Mouse (Mus musculus) thymus, postnatal 4 days (tissue): Measurements from ENCODE around the gene Zfp384.
"Not testable (repeated sequence)": the region's sequence is repeated elsewhere in the genome, so short reads cannot be mapped to it uniquely, and the experiment has no call there.

Experiments
- DNase-seq: peaks from one replicate; pipeline ENCODE4 v3.0.0; 2021

The Zfp384 gene

DNA sequence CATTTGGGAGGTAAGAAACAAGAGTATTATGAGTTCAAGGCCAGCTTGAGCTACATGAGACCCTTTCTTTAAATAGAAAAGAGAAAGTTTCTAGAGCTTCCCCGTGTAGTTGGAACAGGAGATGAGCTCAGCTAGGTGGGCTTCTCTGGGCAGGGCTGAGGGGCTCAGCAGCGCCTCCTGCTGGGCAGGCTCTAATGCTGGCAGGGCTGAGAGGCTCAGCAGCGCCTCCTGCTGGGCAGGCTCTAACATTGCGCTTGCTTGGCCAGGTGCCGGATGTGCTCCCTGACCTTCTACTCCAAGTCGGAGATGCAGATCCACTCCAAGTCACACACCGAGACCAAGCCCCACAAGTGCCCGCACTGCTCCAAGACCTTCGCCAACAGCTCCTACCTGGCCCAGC is 21.6 kb downstream of the Zfp384 start:
- DNase-seq = peak; percentile 92

DNA sequence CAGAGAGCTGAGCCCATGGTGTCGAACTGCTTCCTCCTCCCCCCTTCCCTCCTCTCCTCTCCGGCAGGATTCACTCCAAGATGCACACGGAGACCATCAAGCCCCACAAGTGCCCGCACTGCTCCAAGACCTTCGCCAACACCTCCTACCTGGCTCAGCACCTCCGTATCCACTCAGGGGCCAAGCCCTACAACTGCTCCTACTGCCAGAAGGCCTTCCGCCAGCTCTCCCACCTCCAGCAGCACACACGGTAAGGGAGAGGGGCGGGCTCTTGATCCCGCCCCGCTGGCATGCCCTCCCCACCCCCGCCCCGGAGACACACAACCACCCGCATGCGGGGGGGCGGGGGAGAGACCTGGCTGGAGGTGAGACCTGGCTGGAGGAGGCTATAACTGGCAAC is 22.7 kb downstream of the Zfp384 start:
- no peak for DNase-seq

DNA sequence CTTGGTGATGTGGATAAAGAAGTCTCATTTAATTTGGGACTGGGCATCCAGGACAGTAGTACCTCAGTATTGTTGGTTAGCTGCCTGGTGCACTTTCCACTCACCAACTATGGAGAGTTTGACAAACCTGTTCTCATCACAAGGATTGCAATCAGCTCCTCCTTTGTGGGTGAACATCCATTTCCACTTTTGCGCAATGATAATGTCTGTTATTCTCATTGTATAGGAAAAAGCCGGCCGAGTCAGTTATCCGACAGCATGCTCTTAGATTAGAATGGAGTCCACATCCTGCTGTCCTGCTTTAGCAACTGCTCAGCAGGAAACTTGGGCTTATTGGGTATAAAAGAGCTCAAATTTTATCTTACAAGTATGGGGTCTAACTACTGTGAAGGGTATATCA is 29.7 kb downstream of the Zfp384 start:
- DNase-seq = no peak

- DNase-seq = no peak
Measured at GRCm38 (mm10) chr6:125039131-125039530, 30.2 kb downstream of the Zfp384 start.

GRCm38 (mm10) chr6:125039533-125040153 is 30.7 kb downstream of the Zfp384 start, which contains the start of gene Ing4:
Ing4 (plus strand) TSS chr6:125039760.
- peak; percentile 90 for DNase-seq

DNA sequence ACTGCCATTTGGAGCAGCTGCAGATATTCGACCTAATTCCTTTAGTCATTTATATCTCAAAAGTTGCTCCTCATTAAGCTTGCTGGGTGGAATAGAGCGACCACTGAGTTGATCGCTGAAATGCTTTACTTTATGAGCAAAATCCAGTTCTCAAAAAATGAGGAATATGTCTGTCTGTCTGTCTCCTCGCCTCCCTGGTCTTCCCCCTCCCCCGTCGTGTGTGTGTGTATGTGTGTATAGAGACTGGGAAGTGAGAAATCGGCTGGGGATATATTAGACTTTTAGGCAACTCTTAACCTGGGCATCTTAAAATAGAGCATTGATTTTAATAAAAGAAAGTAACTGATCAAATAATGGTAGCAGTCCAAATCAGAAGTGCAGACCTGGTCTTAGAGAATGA is 31.3 kb downstream of the Zfp384 start:
- no peak for DNase-seq

GRCm38 (mm10) chr6:125041047-125041446 is 32.1 kb downstream of the Zfp384 start:
- no peak for DNase-seq

- DNase-seq = no peak
Measured at GRCm38 (mm10) chr6:125042081-125042480, 33.1 kb downstream of the Zfp384 start.

GRCm38 (mm10) chr6:125046691-125047090 is 37.7 kb downstream of the Zfp384 start:
- peak; percentile 88 for DNase-seq

GRCm38 (mm10) chr6:125049678-125050077 is 40.7 kb downstream of the Zfp384 start, which contains the start of gene Acrbp:
Acrbp (plus strand) TSS chr6:125049689.
- peak; percentile 65 for DNase-seq

GRCm38 (mm10) chr6:125051237-125051636 is 42.3 kb downstream of the Zfp384 start:
- DNase-seq = peak; percentile 62

DNA sequence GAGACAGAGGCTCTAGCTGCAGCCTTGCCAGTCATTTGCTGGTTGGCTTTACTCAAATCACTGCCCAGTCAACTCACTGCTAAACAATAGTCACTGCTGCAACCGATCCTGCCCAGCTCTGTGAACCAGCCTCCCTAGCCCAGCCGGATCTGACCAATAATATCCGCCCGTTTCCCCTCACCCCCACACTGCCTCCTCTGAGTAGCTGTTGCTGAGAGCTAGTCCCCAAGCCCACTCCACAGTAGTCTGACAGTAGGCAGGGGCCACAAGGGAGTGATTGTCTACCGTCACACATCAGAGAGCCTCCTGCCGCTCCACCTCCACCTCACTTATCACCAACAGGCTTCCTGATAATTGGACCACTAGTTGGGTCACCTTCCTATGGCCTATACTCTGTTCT is 52.5 kb downstream of the Zfp384 start:
- peak; percentile 7 for DNase-seq

- peak; percentile 5 for DNase-seq
Measured at GRCm38 (mm10) chr6:125062511-125062910, 53.6 kb downstream of the Zfp384 start.

DNA sequence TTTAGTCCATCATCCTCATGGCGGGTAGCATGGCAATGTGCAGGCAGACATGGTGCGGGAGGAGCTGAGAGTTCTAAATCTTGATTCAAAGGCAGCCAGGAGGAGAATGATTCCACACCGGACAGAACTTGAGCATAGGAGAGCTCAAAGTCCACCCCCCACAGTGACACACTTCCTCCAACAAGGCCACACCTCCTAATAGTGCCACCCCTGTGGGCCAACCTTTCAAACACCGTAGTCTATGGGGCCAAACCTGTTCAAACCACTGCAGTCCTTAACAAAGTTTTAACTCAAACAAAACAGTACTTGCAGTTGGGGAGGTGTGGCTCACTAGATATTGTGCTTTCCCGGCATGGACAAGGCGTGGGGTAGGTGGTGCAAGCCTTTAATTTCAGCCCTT is 55.0 kb downstream of the Zfp384 start:
- no peak for DNase-seq

GRCm38 (mm10) chr6:125065223-125065622 is 56.3 kb downstream of the Zfp384 start:
- DNase-seq = not testable (repeated sequence)

GRCm38 (mm10) chr6:125067571-125067995 is 58.6 kb downstream of the Zfp384 start, which contains the start of gene Lpar5:
Lpar5 (plus strand) TSS chr6:125067920.
- peak; percentile 34 for DNase-seq

- DNase-seq = peak; percentile 71
Measured at GRCm38 (mm10) chr6:125071170-125071895, 62.4 kb downstream of the Zfp384 start.

DNA sequence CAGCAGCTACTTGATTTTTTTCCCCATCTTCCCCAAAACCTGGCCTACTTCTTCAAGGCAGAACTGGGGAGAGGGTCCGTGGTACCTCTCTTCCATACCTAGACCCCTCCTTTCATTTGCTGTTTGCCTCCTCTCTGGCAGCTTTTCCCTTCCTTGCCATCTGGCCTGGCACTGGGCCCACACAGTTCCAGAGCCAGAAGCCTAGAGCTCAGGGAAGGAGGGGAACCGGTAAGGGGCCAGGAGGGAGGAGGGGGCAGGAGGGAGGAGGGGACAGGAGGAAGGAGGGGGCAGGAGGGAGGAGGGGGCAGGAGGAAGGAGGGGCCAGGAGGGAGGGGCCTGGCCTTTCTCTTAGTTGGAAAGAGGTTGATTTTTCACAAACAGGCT is 62.9 kb downstream of the Zfp384 start:
- DNase-seq = peak; percentile 73

DNA sequence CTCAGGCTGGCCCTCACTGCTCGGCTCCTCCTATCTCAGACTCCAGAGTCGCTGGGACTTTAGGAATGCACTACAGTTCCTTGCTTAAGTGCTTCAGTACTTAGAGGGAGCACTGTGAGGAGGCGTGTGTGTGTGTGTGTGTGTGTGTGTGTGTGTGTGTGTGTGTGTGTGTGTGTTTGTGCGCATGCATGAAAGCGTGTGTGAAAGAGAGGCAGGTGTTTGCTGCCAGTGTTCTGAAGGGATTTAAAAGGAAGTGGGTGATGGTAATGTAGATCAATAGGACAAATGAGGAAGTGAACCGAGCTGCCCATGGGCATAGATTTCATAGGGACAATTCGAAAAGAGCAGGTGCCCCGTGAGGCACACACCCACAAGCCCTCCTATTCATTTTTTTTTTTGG is 64.9 kb downstream of the Zfp384 start:
- peak; percentile 53 for DNase-seq

- DNase-seq = no peak
Measured at GRCm38 (mm10) chr6:125081394-125081793, 72.4 kb downstream of the Zfp384 start.

- DNase-seq = peak; percentile 65
Measured at GRCm38 (mm10) chr6:125081797-125082560, 73.0 kb downstream of the Zfp384 start.

- DNase-seq = no peak
Measured at GRCm38 (mm10) chr6:125082801-125083386, 73.9 kb downstream of the Zfp384 start.

DNA sequence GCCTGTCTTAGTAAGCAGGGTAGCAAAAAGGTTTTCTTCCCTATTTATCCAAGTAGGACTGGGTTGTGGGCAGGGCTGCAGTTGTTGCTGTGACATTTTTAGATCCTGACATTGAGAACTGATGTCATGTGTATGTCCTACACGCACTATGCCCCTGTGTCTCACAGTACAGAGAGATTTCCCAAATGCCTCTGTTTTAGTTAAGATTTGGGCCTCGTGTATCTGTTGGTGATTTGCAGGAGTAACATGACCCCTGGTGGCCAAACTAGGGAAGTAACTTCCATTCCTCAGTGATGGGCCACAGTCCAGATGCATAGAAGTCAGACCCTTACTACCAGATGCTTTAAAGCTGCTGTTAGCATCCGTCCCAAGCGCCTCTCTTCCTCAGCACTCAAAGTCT is 75.5 kb downstream of the Zfp384 start:
- DNase-seq = peak; percentile 72
